Mouse (Mus musculus) hindbrain, embryonic 16.5 days (tissue): ENCODE measurements at regions not wholly inside any gene's neighbourhood (a gene's known extent, or its start where the extent isn't known, plus 50 kb on each side); places are given as distances from the start of the nearest gene placed in this dataset.

Experiments used
- ATAC-seq: fragments of 200-750 bp; cut with Nextera tagmentation; 2 replicates; pipeline ENCODE4 v1.8.0; 2017; ENCODE audit warnings: moderate TSS enrichment, moderate library complexity
- H3K27ac ChIP-seq: fragments of 300-500 bp; sonication (generic); 2 replicates; pipeline ENCODE4 v1.5.1; 2014; ENCODE audit warnings: low read depth, mild to moderate bottlenecking, control low read depth, low read length, moderate library complexity
- H3K27me3 ChIP-seq: fragments of 300-500 bp; sonication (generic); replicated peaks from 2 replicates; pipeline ENCODE4 v1.6.1; 2014; ENCODE audit warnings: low read length; ENCODE audit not compliant: control insufficient read depth, insufficient read depth
- H3K36me3 ChIP-seq: fragments of 300-500 bp; sonication (generic); 2 replicates; pipeline ENCODE4 v1.6.1; 2014; ENCODE audit warnings: mild to moderate bottlenecking, low read length, moderate library complexity, mixed read lengths; ENCODE audit not compliant: control insufficient read depth, insufficient read depth
- H3K4me1 ChIP-seq: fragments of 300-500 bp; sonication (generic); 2 replicates; pipeline ENCODE4 v1.6.1; 2014; ENCODE audit warnings: low read depth, low read length; ENCODE audit not compliant: control insufficient read depth, insufficient read depth
- H3K4me2 ChIP-seq: fragments of 300-500 bp; sonication (generic); 2 replicates; pipeline ENCODE4 v1.6.1; 2014; ENCODE audit warnings: mild to moderate bottlenecking, low read length, control low read depth, moderate library complexity
- H3K4me3 ChIP-seq: fragments of 300-500 bp; sonication (generic); 2 replicates; pipeline ENCODE4 v1.5.1; 2014; ENCODE audit warnings: mild to moderate bottlenecking, low read length, control low read depth, moderate library complexity
- H3K9ac ChIP-seq: fragments of 300-500 bp; sonication (generic); 2 replicates; pipeline ENCODE4 v1.6.1; 2014; ENCODE audit warnings: low read depth, mild to moderate bottlenecking, control low read depth, low read length, moderate library complexity
- H3K9me3 ChIP-seq: fragments of 300-500 bp; sonication (generic); 2 replicates; pipeline ENCODE4 v1.6.1; 2014; ENCODE audit warnings: mild to moderate bottlenecking, low read length, moderate library complexity; ENCODE audit not compliant: control insufficient read depth
- WGBS: fragments of 180-500 bp; shearing (Covaris S2); extraction: QIAGEN DNeasy Blood & Tissue Kit; methylation state at CpG from one replicate; pipeline ENCODE4 v1.1.7; 2014; 5-methylcytosine and 5-hydroxymethylcytosine counted together

DNA sequence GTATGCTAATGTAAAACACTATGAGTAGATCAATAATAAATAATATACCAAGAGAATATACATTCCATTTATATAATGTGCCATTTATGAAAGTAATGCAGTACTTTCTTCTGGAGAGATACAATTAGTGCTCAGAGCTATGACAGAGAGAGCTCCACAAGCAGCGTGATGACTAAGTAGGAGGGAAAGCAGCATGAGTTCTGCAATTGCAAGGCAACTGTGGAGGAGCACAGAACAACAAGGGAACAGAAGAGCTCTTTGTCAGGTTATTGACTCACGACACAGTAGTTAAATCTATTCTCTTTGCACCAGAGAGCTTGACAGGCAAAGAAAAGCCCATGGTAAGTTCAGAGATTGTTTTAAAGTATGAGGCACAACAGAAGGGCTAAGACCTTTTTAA lies 115.0 kb upstream of the Gnpda2 start:
- H3K9me3 ChIP-seq: no peaks in the 10 kb centered on the region
- no peak overlapping the region for H3K4me3 ChIP-seq
- no peak overlapping the region for H3K27ac ChIP-seq
- H3K4me2 ChIP-seq: no peak overlapping the region
- no peaks in the 10 kb centered on the region for H3K4me1 ChIP-seq
- no peaks in the 10 kb centered on the region for H3K36me3 ChIP-seq
- 17% methylated on average over 2 of the region's 2 CpGs for WGBS
- no peaks in the 10 kb centered on the region for H3K27me3 ChIP-seq
- H3K9ac ChIP-seq: no peak overlapping the region
- no peak for ATAC-seq

DNA sequence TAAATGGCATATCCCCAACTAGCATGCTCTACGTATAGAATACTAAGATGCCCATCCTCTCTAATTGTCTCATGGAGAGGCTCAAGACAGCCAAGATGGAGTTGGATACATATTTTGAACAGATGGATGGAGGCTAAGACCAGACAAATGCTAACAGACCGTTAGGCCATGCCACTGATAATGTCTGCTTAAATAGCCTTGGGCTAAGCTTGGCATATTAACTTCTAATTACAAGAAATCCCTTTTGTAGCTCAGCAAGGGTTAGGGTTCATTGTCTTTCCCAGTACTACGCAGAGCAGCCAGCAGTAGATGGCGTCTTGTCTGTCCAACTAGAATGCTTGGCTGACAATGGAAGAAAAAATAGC lies 113.0 kb upstream of the Gnpda2 start:
- WGBS: 44% methylated on average over 4 of the region's 4 CpGs
- no peaks in the 10 kb centered on the region for H3K36me3 ChIP-seq
- no peaks in the 10 kb centered on the region for H3K4me1 ChIP-seq
- no peak overlapping the region for H3K4me2 ChIP-seq
- H3K27me3 ChIP-seq: no peaks in the 10 kb centered on the region
- no peak overlapping the region for H3K9ac ChIP-seq
- no peak overlapping the region for H3K4me3 ChIP-seq
- no peak overlapping the region for H3K27ac ChIP-seq
- peak; percentile 76 for ATAC-seq
- no peaks in the 10 kb centered on the region for H3K9me3 ChIP-seq

DNA sequence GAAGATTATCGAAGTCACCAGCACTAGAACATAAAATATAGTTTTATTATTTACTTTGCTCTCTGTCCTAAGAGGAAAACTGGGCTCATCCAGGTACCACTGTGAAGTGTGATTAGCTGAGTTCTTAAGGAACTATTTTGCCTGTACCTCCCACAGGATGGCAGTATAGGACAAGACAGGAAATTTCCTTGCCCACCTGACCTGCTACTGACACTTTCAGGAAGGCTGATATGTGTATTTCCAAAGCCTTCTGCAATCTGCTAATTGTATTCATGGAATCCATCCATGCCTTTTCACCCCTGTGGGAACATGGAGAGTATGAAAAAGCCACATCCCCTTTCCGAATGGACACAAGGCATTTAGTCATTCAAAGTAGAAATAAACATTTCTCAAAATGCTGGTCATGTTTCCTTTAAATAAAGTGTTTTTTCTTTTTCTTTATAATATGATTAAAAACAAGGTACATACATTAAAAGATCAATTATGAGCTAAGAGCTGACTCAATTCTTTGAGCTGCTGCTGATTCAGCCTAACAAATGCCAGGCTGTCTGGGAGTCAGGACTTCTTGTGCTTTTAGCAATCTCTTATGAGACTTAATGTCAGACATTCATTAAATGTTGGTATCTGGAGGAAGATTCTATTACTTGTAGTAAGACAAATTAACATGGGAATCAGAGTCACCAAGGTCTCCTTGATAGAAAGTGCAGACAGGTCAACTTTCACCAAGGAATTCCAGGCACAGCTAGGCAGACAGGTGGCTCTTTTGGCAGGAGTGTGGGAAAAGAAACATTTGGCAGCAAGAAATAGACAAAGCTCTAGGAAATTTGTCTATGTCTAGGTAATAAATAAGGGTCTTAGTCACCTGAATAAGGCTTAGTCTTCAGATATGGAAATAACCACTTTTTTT lies 112.4 kb upstream of the Gnpda2 start:
- WGBS: 49% methylated on average over 2 of the region's 2 CpGs
- H3K4me3 ChIP-seq: no peak overlapping the region
- H3K9ac ChIP-seq: no peak overlapping the region
- H3K27me3 ChIP-seq: no peaks in the 10 kb centered on the region
- no peak overlapping the region for H3K4me2 ChIP-seq
- no peaks in the 10 kb centered on the region for H3K4me1 ChIP-seq
- no peaks in the 10 kb centered on the region for H3K9me3 ChIP-seq
- H3K27ac ChIP-seq: no peak overlapping the region
- ATAC-seq: peak; percentile 79; the same call in 1 of the 2 replicates
- H3K36me3 ChIP-seq: no peaks in the 10 kb centered on the region

DNA sequence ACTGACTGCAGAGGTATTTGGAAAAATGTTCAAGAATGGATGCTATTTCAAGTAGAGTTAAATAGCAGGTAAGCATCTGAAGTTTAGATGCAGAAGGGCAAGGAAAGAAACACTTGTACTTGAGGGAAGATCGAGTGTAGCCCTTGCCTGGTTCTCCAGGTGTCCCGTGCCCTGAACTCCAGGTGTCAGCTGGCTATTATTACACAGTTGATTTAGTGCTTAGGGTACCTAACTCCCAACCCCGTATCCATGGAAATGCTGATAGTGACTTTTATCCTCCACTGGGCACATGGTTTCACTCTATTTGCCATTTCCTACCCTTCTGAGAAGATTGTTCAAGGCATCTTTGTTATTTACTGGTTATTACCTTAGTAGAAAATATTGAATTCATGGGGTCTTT lies 86.6 kb upstream of the Gnpda2 start:
- H3K27me3 ChIP-seq: no peaks in the 10 kb centered on the region
- ATAC-seq: no peak
- no peak overlapping the region for H3K4me2 ChIP-seq
- H3K27ac ChIP-seq: no peak overlapping the region
- no peaks in the 10 kb centered on the region for H3K4me1 ChIP-seq
- WGBS: 65% methylated on average over 3 of the region's 3 CpGs
- no peaks in the 10 kb centered on the region for H3K36me3 ChIP-seq
- H3K9ac ChIP-seq: no peak overlapping the region
- no peak overlapping the region for H3K4me3 ChIP-seq
- no peaks in the 10 kb centered on the region for H3K9me3 ChIP-seq

DNA sequence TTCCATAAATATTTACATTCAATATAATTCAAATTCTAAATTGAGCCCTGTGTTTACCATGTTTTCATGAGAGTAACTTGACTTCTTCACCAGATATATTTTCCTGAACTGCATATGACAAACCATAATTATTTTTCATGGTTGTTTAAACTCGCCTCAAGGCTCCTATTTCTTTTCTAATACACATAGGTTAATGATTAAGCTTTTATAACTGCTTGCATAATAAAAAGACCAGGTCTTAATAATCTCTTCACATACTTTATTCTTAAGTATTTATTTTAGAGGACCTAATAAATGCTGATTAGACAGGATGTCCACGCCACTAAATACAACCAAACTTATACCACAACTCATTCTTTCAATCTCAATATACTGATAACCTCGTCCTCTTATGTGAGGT lies 86.1 kb upstream of the Gnpda2 start:
- Histone ChIP-seq H3K27me3 (no peaks in the 10 kb centered on the region), H3K9me3 (no peaks in the 10 kb centered on the region), H3K36me3 (no peaks in the 10 kb centered on the region), H3K4me1 (no peaks in the 10 kb centered on the region), H3K4me3 (no peak overlapping the region), H3K4me2 (no peak overlapping the region), H3K9ac (no peak overlapping the region), H3K27ac (no peak overlapping the region)
- 79% methylated on average over 3 of the region's 3 CpGs for WGBS
- no peak for ATAC-seq

DNA sequence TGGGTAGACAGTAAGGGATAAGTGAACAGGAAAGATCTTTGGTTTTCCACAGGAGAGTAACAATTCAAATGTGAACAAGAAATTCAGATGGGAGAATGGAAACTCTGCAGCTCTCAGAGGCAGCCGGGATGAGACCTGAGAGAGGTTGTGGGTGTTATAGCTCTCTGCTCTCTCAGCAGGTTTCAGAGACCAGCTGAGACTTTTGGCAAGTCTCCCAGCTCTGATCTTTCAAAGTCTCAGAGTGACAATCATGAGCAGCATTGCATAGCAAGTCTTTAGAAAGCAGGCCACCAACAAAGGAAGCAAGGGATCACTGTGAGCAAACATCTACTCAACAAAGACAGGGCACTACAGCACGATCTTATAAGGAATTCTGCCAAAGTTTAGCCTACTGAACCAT lies 73.4 kb upstream of the Gnpda2 start:
- WGBS: 21% methylated on average over 2 of the region's 2 CpGs
- Histone ChIP-seq H3K4me2 (no peak overlapping the region), H3K4me1 (no peaks in the 10 kb centered on the region), H3K36me3 (no peaks in the 10 kb centered on the region), H3K9me3 (no peaks in the 10 kb centered on the region; the same call in 1 of the 2 replicates), H3K9ac (no peak overlapping the region), H3K27ac (no peak overlapping the region), H3K27me3 (no peaks in the 10 kb centered on the region), H3K4me3 (no peak overlapping the region)
- ATAC-seq: no peak

DNA sequence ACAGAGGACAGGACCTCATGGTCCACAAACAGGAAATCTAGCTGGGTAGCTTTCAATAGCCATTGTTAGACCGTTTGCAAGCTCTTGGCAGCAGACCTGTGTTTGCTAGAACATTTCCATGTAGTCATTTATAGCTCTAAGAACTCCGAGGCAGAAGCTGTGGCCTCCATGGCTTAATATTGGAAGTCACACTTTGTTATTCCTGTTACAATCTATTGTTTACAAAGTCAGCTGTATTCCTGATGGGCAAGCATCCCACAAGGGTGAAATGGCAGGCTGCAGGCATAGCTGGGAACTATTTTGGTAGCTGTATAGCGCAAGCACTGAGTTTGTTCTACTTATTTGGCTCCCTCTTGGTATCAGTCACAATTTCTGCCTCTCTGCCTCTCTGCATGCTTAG lies 71.8 kb upstream of the Gnpda2 start:
- no peak overlapping the region for H3K4me2 ChIP-seq
- no peak overlapping the region for H3K4me3 ChIP-seq
- H3K27ac ChIP-seq: no peak overlapping the region
- WGBS: 63% methylated on average over 3 of the region's 3 CpGs
- no peaks in the 10 kb centered on the region for H3K4me1 ChIP-seq
- H3K9ac ChIP-seq: no peak overlapping the region
- no peak for ATAC-seq
- no peaks in the 10 kb centered on the region for H3K36me3 ChIP-seq
- no peaks in the 10 kb centered on the region for H3K27me3 ChIP-seq
- no peaks in the 10 kb centered on the region; the same call in 1 of the 2 replicates for H3K9me3 ChIP-seq
